Mouse (Mus musculus) cerebellum, postnatal 25 days (tissue): ENCODE data around the gene Sarnp.

Experiments used
- DNase-seq, 2 experiments: peaks; one replicate each; pipeline ENCODE4 v3.0.0; 2021; ENCODE audit warnings: mixed read lengths in 2 of 2

Sarnp gene

DNA sequence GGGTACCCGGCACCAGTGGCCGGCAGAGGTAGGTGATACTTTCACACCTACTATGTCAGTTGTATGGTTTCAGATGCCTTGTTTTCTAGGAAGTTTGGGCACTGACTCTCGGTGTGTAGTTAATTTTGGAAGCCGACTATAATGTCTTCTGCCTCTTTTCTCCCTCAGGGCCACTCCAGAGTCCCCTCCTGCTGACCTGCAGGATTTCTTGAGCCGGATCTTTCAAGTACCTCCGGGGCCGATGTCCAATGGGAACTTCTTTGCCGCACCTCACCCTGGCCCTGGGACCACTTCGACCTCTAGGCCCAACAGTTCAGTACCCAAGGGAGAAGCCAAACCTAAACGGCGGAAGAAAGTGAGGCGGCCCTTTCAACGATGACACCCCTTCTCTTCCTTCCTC lies at the start of gene Sarnp:
Sarnp (plus strand) TSS at position 301 of the 400 bp plus-strand sequence.
- DNase-seq, result no peak

DNA sequence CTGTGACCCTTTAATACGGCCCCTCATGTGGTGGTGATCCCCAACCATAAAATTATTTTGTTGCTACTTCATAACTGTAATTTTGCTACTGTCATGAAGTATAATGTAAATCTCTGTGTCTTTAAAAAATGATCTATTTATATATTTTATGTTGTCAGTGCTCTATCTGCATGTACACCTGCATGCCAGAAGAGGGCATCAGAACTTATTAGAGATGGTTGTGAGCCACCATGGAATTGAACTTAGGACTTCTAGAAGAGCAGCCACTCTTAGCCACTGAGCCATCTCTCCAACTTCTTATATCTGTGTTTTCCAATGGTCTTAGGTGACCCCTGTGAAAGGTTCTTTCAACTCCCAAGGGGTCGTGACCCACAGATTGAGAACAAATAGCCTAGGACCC lies 44.2 kb upstream of the Sarnp start:
- no peak for DNase-seq

DNA sequence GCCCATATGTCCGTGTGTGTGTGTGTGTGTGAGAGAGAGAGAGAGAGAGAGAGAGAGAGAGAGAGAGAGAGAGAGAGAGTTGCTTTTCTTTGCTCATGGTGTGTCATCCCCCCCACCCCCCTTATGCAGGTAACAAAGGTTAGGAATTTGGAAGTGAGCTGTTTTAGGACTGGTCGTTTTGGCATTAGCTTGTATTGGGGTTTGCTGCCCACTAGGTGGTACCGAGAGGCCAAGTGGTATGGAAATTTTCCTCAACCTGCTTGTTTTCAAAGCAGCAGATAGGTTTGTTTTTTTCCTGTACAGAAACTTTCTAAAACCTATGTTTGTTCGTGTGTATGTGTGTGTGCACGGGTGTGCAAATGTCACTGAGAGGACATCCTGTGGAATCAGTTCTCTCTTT lies 43.4 kb upstream of the Sarnp start:
- no peak for DNase-seq

DNA sequence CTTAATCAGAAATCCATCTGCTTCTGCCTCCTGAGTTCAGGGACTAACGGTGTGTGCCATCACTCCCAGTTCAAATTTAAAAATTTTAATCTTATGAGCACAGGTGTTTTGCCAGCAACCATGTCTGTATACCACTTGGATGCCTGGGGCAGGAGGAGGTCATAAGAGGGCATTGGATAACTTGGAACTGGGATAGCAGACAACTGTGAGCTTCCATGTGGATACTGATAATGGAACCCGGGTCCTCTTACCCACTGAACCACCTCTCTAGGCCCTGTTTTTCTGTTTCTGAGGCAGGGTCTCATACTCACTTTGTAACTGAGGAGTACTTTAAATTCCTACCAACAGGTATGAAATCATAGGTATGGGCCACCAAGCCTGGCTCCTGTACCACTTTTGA lies 38.7 kb upstream of the Sarnp start:
- no peak for DNase-seq

DNA sequence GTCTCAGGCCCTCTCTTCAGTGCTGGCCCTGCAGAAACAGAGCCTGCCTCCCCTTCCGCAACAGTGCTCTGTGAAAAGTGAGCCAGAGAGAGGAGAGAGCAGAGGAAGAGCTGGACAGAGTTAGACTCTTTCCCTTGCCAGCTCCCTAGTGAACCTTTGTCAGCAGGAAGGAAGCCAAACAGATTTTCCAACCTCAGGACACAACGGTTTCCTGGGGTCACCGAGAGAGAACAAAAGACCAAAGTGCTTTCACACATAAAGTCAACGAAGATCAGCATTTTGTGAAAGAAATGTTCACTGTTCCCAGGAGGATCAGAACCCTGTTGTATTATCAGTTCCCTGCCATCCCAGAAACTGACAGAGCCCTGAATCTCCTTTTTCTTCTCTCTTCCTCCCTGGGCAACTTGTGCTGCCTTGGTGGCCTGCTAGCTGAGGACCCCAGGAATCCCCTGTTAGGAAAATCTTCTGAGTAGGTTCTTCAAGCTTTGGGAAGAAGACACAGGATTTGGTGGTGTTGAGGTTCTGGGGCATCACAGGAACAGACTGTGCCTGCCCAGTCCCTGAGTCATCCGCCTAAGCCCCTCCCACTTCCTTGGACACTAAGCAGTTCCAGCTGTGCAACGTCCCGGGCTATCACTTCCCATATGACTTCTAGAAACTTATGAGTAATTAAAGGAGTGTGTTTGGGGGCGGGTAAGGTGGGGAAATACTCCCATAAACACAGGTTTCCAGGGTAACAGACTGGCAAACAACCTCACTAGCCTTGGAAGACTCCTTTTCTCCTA lies 37.9 kb upstream of the Sarnp start:
- no peak for DNase-seq

DNA sequence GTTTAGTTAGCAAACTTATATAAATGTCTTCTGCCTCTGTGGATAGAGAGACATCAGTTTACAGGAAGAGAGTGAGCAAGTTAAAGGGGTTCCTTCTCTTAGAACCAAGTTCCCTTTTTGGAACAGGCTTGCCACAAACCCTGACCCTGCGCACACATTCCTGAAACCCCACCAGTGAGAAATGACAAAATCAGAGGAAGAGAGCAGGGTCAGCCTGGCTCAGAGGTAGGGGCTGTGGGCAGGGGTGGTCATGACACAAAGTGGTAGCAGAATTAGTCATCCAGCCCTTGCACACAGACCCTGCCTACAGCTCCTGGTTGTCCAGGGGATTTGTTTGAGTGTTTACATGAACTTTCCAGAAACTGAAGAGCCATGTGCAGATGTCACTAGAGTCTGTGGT lies 36.9 kb upstream of the Sarnp start:
- DNase-seq, result no peak

DNA sequence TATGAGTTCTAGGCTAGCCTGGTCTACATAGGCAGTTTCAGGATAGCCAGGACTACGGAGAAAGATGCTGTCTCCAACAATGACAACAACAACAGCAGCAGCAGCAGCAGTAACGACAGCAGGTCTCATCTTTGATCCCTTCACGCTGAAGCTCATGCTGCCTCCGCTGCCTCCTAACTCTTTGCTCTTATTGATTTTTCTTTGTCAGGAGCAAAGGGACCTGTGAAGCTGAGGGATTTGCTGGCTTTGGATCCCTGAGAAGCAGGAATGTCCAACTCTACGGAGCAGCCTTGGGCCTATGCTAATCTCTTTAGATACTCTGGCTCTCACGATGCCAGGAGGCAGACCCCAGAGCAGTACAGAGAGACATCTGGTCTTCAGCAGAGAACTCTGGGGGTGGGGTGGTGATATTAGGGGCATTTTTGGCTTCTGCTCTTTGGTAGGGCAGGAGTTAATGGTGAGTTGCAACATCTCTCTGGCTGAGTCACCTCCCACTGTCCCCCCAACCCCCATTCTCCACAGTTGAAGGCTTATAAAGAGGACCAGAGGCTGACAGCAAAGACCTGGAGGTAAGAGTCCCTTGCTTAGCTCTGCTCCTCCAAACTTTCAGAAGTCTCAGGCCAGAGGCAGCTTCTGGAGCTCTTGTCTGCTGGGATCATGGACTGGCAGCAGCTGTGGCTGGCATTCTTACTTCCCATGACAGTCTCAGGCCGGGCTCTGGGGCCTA lies 26.6 kb upstream of the Sarnp start, which contains the start of gene Mmp19:
Mmp19 (plus strand) TSS at position 513 of the 727 bp plus-strand sequence.
- no peak for DNase-seq

DNA sequence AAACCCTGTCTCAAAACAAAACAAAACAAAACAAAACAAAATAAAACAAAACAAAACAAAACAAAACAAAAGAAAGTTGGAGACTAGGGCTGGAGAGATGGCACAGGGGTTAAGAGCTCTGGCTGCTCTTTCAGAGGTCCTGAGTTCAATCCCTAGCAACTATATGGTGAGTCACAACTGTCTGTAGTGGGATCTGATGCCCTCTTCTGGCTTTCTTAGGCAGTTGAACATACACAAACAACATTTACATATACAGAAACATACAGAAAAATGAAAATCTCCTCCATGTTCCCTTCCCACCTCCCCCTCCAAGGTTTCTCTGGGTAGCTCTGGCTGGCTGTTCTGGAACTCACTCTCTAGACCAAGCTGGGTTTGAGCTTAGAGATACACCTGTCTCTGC lies 25.1 kb upstream of the Sarnp start:
- DNase-seq, result no peak

DNA sequence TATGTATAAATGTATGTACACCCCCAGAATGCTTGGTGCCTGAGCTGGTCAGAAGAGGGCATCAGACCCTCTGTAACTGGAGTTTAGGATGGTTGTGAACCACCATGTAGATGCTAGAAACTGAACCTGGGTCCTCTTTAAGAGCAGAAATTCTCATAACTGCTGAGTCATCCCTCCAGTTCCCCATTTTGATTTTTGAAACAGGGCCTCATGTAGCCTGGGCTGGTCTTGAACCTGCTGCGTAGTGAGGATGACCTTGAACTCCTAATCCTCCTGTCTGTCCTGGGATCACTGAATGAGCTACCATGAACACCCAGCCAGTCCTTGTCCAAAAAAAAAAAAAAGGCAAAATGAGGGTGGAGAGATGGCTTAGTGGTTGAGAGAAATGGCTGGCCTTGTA lies 23.9 kb upstream of the Sarnp start:
- no peak for DNase-seq

DNA sequence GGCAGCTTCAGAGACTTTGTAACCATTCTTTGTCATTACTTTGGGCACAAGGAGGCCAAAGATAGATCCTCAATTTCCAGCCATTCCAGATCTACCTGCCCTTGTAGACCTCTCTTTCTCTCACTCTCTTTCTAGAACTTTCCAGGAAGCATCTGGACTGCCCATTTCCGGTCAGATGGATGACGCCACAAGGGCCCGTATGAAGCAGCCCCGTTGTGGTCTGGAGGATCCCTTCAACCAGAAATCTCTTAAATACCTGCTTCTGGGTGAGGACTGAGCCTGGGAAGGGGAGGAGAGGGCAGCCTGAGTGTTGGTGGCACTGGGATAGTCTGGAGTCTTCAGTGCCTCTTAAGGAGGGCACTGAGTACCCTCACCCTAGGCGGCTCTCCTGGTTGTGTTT lies 22.7 kb upstream of the Sarnp start:
- no peak for DNase-seq

DNA sequence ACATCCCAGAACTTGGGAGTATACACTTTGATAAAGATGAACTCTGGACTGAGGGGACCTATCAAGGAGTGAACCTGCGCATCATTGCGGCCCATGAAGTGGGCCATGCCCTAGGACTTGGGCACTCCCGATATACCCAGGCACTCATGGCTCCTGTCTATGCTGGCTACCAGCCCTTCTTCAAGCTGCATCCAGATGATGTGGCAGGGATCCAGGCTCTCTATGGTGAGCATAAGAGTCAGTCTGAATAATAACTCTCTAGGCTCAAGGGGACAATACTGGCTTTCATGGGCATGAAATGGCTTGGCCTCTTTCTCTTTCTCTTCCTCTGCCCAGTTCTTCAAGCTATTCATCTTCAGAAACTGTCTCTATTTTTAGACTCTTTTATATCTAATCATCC lies 21.6 kb upstream of the Sarnp start:
- DNase-seq, result peak in 1 of 2 experiments; percentile 23

DNA sequence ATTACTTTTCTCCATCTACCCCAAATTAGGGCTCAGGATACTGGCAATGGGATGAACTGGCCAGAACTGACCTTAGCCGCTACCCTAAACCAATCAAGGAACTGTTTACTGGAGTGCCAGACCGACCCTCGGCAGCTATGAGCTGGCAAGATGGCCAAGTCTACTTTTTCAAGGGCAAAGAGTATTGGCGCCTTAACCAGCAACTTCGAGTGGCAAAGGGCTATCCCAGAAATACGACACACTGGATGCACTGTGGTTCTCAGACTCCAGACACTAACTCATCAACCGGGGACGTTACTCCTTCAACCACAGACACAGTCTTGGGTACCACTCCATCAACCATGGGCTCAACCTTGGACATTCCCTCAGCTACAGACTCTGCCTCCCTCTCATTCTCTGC lies 18.5 kb upstream of the Sarnp start:
- no peak for DNase-seq

DNA sequence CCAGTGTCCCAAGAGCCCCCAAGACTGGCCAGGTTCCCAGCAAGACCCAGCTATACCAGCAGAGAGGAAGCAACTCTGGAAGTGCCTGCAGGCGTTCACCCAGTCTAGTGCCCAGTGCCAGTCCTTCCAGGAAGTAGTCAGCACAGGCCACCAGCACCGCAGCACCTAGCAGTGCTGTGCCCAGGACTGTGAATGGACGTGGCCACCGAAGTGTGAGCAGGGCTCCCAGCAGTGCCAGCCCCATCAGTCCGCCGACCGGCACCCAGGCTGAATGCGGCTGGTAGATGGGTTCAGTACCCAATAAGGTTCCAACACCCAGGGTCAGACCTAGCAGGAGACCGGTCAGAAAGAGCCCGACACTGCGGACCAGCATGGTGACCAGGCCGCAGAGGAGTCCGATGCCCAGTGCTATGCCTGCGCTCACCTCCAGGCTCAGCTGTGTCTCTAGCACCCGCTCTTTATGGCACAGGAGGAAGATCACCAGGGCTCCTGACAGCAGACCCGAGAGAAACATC lies 15.1 kb upstream of the Sarnp start:
- DNase-seq, result peak in 1 of 2 experiments; percentile 10

DNA sequence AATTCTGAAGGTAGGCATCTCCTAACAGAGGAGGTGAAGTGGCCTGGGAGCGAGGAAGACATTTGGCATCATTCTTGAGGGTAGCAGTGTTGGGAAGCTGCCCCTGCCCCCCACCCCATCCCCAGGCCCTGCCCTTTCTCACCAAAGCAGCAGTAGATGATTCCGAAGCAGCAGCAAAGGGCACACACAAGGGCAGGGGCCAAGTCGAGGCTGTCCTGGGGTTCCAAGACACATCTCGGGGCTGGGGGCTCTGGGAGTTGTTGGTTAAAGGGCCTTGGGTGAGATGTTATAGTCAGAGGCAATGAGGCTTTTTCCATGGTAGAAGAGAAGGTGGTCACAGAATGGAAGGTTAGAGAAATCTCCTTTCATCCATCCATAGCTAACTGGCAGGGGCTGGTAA lies 14.2 kb upstream of the Sarnp start:
- no peak for DNase-seq

DNA sequence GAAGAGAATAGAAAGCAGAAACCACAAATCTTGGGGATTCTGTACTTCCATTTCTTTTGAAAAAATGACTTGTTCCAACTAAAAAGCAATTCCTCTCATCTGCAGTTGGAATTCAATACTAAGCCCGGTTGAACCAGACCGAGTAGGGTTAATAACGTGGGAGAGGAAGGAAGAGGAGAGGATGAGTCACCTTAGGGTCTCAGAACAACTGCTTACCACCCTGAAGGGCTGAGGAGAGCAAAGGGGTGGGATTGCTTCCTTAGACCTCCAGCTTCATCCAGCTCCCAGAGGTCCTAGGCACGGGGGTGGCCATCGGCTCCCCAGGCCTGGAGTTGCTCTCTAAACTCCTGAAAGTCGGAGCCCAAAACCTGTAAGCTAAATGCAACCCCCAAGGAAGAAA lies 13.8 kb upstream of the Sarnp start:
- no peak for DNase-seq

DNA sequence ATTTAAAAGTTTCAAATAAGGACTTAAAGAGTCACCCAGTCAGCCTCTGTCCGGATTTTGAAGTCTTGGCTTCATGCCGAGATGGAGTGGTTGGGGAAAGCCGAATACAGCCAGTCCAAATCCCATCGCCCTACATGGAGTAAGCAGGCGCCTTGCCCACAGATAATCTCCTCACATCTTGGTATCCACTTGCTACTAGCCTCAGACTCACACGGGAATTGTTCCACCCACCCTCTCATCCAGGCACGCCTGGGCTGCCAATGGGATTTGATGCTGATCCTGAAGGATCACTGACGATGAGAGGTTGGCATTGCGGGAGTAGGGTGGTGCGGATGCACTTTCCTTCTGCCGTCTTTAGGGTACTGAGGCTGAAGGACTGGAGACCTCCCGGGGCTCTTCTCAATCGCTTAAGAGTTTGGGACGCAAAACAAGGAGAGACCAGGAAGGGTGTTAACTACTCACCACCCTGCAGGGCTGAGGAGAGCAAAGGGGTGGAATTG lies 13.3 kb upstream of the Sarnp start, which contains the start of gene Dnajc14:
Dnajc14 (plus strand) TSS at position 292 of the 500 bp plus-strand sequence.
- peak; percentile 75 to 77 for DNase-seq

DNA sequence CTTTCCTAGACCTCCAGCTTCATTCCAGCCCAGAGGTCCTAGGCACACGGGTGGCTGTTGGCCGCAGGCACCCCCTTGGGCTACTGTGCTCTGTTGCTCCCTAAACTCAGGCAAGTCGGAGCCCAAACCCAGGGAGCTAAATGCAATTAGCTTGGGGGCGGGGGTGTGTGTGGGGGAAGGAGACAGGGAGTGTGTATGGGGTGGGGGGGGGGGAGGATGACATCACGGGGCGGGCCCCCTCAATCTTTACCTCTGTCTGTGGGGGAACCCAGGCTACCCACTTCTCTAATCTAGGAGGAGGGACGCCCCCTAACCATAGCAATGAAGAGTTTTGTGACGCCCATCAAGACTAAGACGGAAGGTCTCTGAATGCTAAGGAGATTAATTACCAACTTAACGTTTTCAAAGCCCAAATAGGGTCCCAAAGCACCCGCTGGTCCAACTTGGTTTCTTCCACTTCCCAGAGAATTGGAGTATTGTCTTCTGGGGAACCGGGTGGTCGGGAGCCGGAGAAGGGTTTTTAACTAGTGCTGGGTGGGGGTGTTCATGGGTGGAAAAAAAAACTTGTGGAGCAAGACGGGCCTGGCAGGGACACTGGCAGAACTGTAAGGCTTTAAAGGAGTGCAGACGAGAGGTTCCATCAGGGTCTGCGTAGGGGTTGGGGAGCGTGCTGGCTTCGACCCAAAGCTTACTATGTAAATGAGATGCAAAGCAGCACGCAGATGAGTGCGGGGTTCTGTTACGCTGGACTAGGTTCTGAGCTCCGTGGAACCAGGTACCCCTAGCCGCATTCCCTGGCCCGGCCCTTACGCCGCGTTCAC lies 12.7 kb upstream of the Sarnp start, which contains the start of gene Tmem198b:
Tmem198b (minus strand) TSS at position 100 of the 821 bp plus-strand sequence.
- peak; percentile 78 to 79 for DNase-seq

DNA sequence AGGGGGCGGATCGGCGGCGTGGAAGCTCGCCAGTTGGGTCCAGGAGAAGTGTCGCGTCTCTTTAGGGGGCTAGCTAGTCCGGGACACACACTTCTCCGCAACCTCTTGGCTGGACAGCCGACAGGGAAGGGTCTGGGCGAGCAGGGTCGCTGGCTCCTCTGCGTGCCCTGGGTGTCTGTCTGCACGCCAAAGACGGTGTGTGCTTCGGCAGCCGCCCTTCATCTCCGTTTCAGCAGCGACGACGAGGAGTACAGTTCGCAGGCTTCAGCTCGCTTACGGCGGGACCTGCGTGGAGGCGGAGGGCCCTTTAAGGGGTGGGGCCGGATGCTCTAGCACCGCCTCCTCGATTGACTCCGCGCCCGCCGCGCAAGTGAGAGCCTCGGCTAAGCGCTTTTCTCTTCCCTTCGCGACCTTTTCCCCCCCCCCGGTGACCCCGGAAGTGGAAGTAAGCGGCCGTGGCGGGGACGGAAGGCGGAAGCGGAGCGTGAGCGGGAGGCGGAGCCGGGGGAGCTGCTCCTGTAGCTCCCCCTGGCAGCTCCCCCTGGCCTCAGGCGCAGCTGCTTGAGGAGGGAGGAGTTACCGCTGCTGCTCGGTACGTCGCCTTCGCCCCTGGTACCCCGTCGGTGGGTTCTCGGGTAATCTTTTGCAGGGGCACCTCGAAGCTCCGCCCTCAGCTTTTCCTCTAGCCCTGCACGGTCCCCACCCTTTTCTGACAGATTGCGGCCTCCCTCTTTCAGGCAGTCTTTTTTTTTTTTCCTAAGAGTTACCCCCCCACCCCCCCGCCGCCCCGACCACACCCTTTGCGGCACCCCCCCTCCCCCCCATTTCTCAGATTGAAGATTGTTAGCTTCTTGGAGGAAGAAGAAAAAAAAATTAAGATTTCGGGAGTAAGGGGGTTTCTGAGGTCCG lies 11.8 kb upstream of the Sarnp start:
- peak; percentile 94 to 98 for DNase-seq

DNA sequence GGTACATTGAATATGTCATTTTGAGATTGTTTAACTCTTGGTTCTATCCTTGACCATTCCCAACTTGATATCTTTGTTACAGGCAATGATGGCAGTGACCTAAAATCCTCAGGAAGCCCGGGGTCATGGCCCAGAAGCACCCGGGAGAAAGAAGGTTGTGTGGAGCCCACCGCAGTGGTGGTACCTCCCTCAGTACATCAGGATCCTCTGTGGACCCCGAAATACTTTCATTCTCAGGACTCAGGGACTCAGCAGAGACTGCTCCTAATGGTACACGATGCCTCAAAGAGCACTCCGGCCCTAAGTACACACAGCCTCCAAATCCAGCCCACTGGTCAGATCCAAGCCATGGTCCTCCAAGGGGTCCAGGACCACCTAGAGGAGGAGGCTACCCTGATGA lies 11.0 kb upstream of the Sarnp start:
- DNase-seq, result peak in 1 of 2 experiments; percentile 13

DNA sequence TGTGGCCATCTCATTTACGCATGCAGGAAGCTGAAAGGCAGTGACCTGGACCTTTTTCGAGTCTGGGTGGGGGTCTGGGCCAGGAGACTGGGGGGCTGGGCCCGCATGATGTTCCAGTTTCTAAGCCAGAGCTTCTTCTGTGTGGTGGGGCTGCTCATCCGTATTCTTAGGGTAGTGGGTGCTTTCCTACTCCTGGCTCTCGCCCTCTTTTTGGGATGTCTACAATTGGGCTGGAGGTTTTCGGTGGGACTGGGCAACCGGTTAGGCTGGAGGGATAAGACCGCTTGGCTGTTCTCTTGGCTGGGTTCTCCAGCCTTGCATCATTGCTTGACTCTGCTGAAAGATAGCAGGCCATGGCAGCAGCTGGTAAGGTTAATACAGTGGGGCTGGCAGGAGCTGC lies 10.1 kb upstream of the Sarnp start:
- no peak for DNase-seq

DNA sequence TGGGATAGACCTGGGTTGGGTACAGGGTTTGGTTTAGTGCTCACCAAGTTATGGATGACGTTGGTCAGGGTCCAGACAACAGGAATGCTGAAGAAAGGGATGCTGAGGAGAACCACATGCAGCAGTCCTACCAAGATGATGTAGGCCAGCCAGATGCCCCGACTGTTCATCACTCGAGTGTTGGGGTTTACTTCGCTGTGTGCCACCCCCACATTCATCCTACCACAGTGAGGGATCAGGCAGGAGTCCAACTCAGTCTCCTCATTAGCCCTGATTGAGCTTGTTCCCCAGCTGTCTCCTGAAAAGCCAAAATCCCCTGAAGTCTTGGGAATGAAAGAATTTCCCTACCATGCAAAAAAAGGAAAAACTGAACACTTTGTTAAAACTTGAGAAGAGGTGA lies 3.1 kb downstream of the Sarnp start:
- DNase-seq, result no peak
